Mouse (Mus musculus) liver, adult 2 months (tissue): ENCODE data around the gene Tfpi.

Source experiments
- CTCF ChIP-seq: fragments of 200-500 bp; IDR thresholded peaks from 2 replicates; pipeline ENCODE4 v1.5.1; 2011; ENCODE audit warnings: low read depth, low read length, control low read depth
- POLR2A ChIP-seq: fragments of 200-500 bp; IDR thresholded peaks from 2 replicates; pipeline ENCODE4 v1.6.1; 2011; ENCODE audit warnings: low read length, control low read depth; ENCODE audit not compliant: insufficient read depth; ENCODE audit errors: extremely low read depth

DNA sequence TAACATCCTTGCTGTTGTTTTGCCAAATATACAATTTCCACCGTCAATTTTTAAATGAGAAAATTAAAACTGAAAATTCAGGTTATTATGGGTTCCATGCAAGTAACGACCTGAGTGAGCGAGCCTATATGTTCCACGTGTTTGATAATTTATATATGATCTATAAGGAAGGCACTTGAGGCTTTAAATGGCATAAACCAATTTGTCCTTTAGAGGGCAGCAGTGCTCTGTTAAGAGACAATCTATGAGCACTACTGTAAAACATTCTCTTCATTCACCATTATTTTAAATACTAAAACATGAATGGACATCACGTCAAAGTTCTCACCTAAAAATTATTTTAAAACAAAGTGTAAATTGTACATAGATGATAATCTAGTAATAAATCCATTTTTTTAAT lies 22.5 kb downstream of the Tfpi start:
- no peak for TF ChIP-seq CTCF
- TF ChIP-seq POLR2A, result no peak
